ENCODE assay signal across 10 mouse cellular contexts in genomic region chr13:64098992-64099391, GRCm38 (mm10). TPM values are rescaled to one million over a fixed set of nuclear protein-coding genes. Genes with fewer than 3 reads are reported as not detected.
DNase-seq lines count a peak whose midpoint lies in the region; ATAC-seq and TF ChIP-seq lines count a peak whose summit lies in the region.
"Had no signal": no experiment of that assay in that cellular context is flagged by ENCODE, and none has a peak within 500 bp of the region (broad histone marks: within the 10 kb centered on the region; RNA-seq: fewer than 3 reads in every experiment).

No protein-coding gene starts in this region.

- H3K4me3 ChIP-seq in midbrain, postnatal 0 days (ENCODE audit: low read depth, low read length): no peak overlapping the region
- H3K4me3 ChIP-seq in midbrain, embryonic 11.5 days (ENCODE audit: low read depth, low read length): no peak overlapping the region
- no peak overlapping the region for H3K4me3 ChIP-seq in hindbrain, embryonic 13.5 days

- 75% methylated on average over 9 of the region's 9 CpGs for WGBS in midbrain, postnatal 0 days
- WGBS in midbrain, embryonic 11.5 days: 74% methylated on average over 9 of the region's 9 CpGs
- WGBS in hindbrain, embryonic 13.5 days: 76% methylated on average over 9 of the region's 9 CpGs

- H3K9ac ChIP-seq in midbrain, postnatal 0 days (replicated peaks; ENCODE audit: low read length, poor library complexity, severe bottlenecking): no peak overlapping the region
- no peak overlapping the region for H3K9ac ChIP-seq in midbrain, embryonic 11.5 days (ENCODE audit: low read length)
- no peak overlapping the region for H3K9ac ChIP-seq in hindbrain, embryonic 13.5 days

- H3K27me3 ChIP-seq in midbrain, postnatal 0 days (ENCODE audit: insufficient read depth, low read length): no peaks in the 10 kb centered on the region
- H3K27me3 ChIP-seq in midbrain, embryonic 11.5 days (ENCODE audit: control insufficient read depth, insufficient read depth, low read length): no peaks in the 10 kb centered on the region
- H3K27me3 ChIP-seq in hindbrain, embryonic 13.5 days: peaks cover 5% of the 10 kb centered on the region; the same call in 1 of the 2 replicates

- no peaks in the 10 kb centered on the region for H3K4me1 ChIP-seq in midbrain, postnatal 0 days (ENCODE audit: insufficient read depth, low read length)
- no peaks in the 10 kb centered on the region for H3K4me1 ChIP-seq in midbrain, embryonic 11.5 days (ENCODE audit: control insufficient read depth, insufficient read depth, low read length)
- H3K4me1 ChIP-seq in hindbrain, embryonic 13.5 days (replicated peaks): no peaks in the 10 kb centered on the region

- H3K36me3 ChIP-seq in midbrain, postnatal 0 days (ENCODE audit: insufficient read depth, low read length): no peaks in the 10 kb centered on the region
- no peaks in the 10 kb centered on the region for H3K36me3 ChIP-seq in midbrain, embryonic 11.5 days (ENCODE audit: control insufficient read depth, insufficient read depth, low read length)
- H3K36me3 ChIP-seq in hindbrain, embryonic 13.5 days: no peaks in the 10 kb centered on the region

- TF ChIP-seq CTCF in midbrain, postnatal 0 days (IDR thresholded peaks at IDR 0.05): peak; percentile 58

- H3K9me3 ChIP-seq in midbrain, postnatal 0 days (ENCODE audit: low read length): no peaks in the 10 kb centered on the region
- H3K9me3 ChIP-seq in midbrain, embryonic 11.5 days (ENCODE audit: control insufficient read depth, low read length): no peaks in the 10 kb centered on the region
- H3K9me3 ChIP-seq in hindbrain, embryonic 13.5 days: no peaks in the 10 kb centered on the region

- no peak overlapping the region for H3K4me2 ChIP-seq in midbrain, postnatal 0 days (ENCODE audit: low read depth, low read length, poor library complexity, severe bottlenecking)
- no peak overlapping the region for H3K4me2 ChIP-seq in midbrain, embryonic 11.5 days
- no peak overlapping the region for H3K4me2 ChIP-seq in hindbrain, embryonic 13.5 days

- H3K27ac ChIP-seq in midbrain, postnatal 0 days (ENCODE audit: low read depth, low read length): no peak overlapping the region
- H3K27ac ChIP-seq in midbrain, embryonic 11.5 days (ENCODE audit: low read depth, low read length): no peak overlapping the region
- no peak overlapping the region for H3K27ac ChIP-seq in hindbrain, embryonic 13.5 days

- ATAC-seq in midbrain, postnatal 0 days (ENCODE audit: low FRiP score): no peak
- no peak for ATAC-seq in midbrain, embryonic 11.5 days (ENCODE audit: low FRiP score)
- no peak for ATAC-seq in hindbrain, embryonic 13.5 days (ENCODE audit: low FRiP score)

- peak; percentile 31 for DNase-seq in gastrocnemius, postnatal 10 days
- no peak for DNase-seq in gastrocnemius, postnatal 4 days (ENCODE audit: low spot score in 2 of 2)
- no peak for DNase-seq in midbrain, postnatal 0 days (ENCODE audit: low spot score)
- no peak for DNase-seq in midbrain, embryonic 11.5 days (ENCODE audit: low spot score, missing footprints)
- peak; percentile 41 for DNase-seq in c-Kit-positive CD71-negative TER-119-negative erythroid progenitor cells, embryonic 14.5 days (ENCODE audit: low read depth)
- peak; percentile 10 to 44 for DNase-seq in natural killer cell, adult 2 months (ENCODE audit: low spot score in 2 of 2)
- DNase-seq in ovary, postnatal 10 days (ENCODE audit: low spot score): no peak

RNA-seq across cellular contexts. Expression of gene Hsd17b3, which starts 10.0 kb away (rescaled TPM):
- total RNA-seq in gastrocnemius, postnatal 10 days (2021): not detected
- total RNA-seq in gastrocnemius, postnatal 4 days (2021): not detected
- not detected in 2 replicates for total RNA-seq in midbrain, postnatal 0 days (2014; rRNA removed)
- not detected in 2 replicates for polyA plus RNA-seq in midbrain, postnatal 0 days (2015; fragmentation: Nextera tagmentation; extraction: Ambion mirVana)
- polyA plus RNA-seq in midbrain, embryonic 11.5 days (2014; fragmentation: Nextera tagmentation; extraction: Ambion mirVana): not detected in 2 replicates
- polyA plus RNA-seq in hindbrain, embryonic 13.5 days (2015; fragmentation: Nextera tagmentation; extraction: Ambion mirVana): not detected in 2 replicates
- total RNA-seq: layer of hippocampus, adult 18-20 months had no signal
- polyA plus RNA-seq: neural tube, embryonic 14.5 days had no signal

RNA-seq across cellular contexts. Expression of gene Slc35d2, which starts 30.2 kb away (rescaled TPM):
- 1 to 10 TPM; 1.3 to 1.8 TPM for total RNA-seq in gastrocnemius, postnatal 10 days (2021)
- total RNA-seq in gastrocnemius, postnatal 4 days (2021): 1 to 10 TPM; 3.1 to 3.3 TPM
- total RNA-seq in midbrain, postnatal 0 days (2014; rRNA removed): 0.99 and 2.6 TPM in 2 replicates
- 1.0 and 1.1 TPM in 2 replicates for polyA plus RNA-seq in midbrain, postnatal 0 days (2015; fragmentation: Nextera tagmentation; extraction: Ambion mirVana)
- polyA plus RNA-seq in midbrain, embryonic 11.5 days (2014; fragmentation: Nextera tagmentation; extraction: Ambion mirVana): 2.9 and 5.0 TPM in 2 replicates
- polyA plus RNA-seq in hindbrain, embryonic 13.5 days (2015; fragmentation: Nextera tagmentation; extraction: Ambion mirVana): 2.5 and 3.1 TPM in 2 replicates

RNA-seq across cellular contexts. Expression of gene Zfp367, which starts 54.0 kb away (rescaled TPM):
- 10 to 100 TPM in 1 of 2 experiments, 1 to 10 TPM in 1; 9.8 to 12.5 TPM for total RNA-seq in gastrocnemius, postnatal 10 days (2021)
- 10 to 100 TPM; 15.8 to 17.8 TPM for total RNA-seq in gastrocnemius, postnatal 4 days (2021)
- total RNA-seq in midbrain, postnatal 0 days (2014; rRNA removed): 7.1 and 8.6 TPM in 2 replicates
- 3.3 and 3.4 TPM in 2 replicates for polyA plus RNA-seq in midbrain, postnatal 0 days (2015; fragmentation: Nextera tagmentation; extraction: Ambion mirVana)
- 25.6 and 25.7 TPM in 2 replicates for polyA plus RNA-seq in midbrain, embryonic 11.5 days (2014; fragmentation: Nextera tagmentation; extraction: Ambion mirVana)
- polyA plus RNA-seq in hindbrain, embryonic 13.5 days (2015; fragmentation: Nextera tagmentation; extraction: Ambion mirVana): 5.7 and 6.6 TPM in 2 replicates

Comparison
In these comparisons a context has a peak if more than half of its experiments do, and no peak if none do; other contexts are left out.
1. DNase-seq: peak in gastrocnemius, postnatal 10 days (single experiment), c-Kit-positive CD71-negative TER-119-negative erythroid progenitor cells, embryonic 14.5 days (single experiment) and natural killer cell, adult 2 months (2 of 2); none in gastrocnemius, postnatal 4 days (0 of 2), midbrain, postnatal 0 days (single experiment), midbrain, embryonic 11.5 days (single experiment) and ovary, postnatal 10 days (single experiment).